Mouse (Mus musculus) stomach, postnatal 0 days (tissue): ENCODE measurements at regions not wholly inside any gene's neighbourhood (a gene's known extent, or its start where the extent isn't known, plus 50 kb on each side); places are given as distances from the start of the nearest gene placed in this dataset.

ENCODE experiments used
- CTCF ChIP-seq: IDR thresholded peaks from 2 replicates; pipeline ENCODE4 v1.5.1; 2016; ENCODE audit warnings: antibody characterized with exemption, low read depth, mild to moderate bottlenecking, moderate library complexity
- EP300 ChIP-seq: optimal IDR thresholded peaks from 2 replicates; pipeline ENCODE3; 2016; ENCODE audit warnings: antibody characterized with exemption

- TF ChIP-seq CTCF (no peak), EP300 (no peak)
Observed at GRCm38 (mm10) chr2:167856020-167856419, 75.8 kb upstream of the Ptpn1 start.
